In the genomic region with DNA sequence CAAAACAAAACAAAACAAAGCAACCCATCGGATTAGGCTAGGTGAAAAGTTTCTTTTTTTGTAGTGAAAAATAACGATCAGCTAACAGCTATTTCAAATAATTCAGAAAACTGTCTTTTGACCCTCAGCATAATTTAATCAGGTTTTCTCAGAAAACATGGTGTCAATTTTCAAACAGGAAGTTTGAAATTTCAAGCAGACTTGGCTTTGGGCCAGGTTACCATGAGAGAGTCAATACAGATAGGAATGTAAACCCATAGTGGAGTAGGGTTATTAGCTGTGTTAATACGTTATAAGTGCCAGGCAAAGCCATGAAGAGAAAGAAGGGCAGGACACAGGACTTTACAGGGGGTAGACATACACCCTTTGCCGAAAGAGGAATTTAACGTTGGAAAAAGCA, we compare ENCODE assay signal across 27 mouse cellular contexts. TPM values are rescaled to one million over a fixed set of nuclear protein-coding genes. Genes with fewer than 3 reads are reported as not detected.
A peak's percentile ranks its signal among the peaks of the same experiment; 100 is the strongest.
DNase-seq lines count a peak whose midpoint lies in the region; ATAC-seq and TF ChIP-seq lines count a peak whose summit lies in the region.
"Had no signal": no experiment of that assay in that cellular context is flagged by ENCODE, and none has a peak within 500 bp of the region (broad histone marks: within the 10 kb centered on the region; RNA-seq: fewer than 3 reads in every experiment).

No protein-coding gene starts in this region.

- H3K9me3 ChIP-seq in lung, embryonic 14.5 days (ENCODE audit: low read depth, low read length) = no peaks in the 10 kb centered on the region
- no peaks in the 10 kb centered on the region for H3K9me3 ChIP-seq in MEL (replicated peaks; ENCODE audit: insufficient read depth, low read length)
- H3K9me3 ChIP-seq: intestine, embryonic 15.5 days; limb, embryonic 15.5 days; liver, embryonic 15.5 days; neural tube, embryonic 15.5 days had no signal

- no peak overlapping the region for H3K4me2 ChIP-seq in lung, embryonic 14.5 days
- H3K4me2 ChIP-seq: intestine, embryonic 15.5 days; limb, embryonic 15.5 days; liver, embryonic 15.5 days; midbrain, embryonic 11.5 days; neural tube, embryonic 15.5 days had no signal

- TF ChIP-seq RAD21 in MEL (IDR thresholded peaks at IDR 0.05; ENCODE audit: low read depth, low read length) = no peak

- H3K27ac ChIP-seq in lung, embryonic 14.5 days (ENCODE audit: low read depth) = no peak overlapping the region
- H3K27ac ChIP-seq in MEL (ENCODE audit: control insufficient read depth, low read depth, low read length) = no peak overlapping the region
- H3K27ac ChIP-seq: gastrocnemius, adult 2 months; intestine, embryonic 15.5 days; layer of hippocampus, adult 2 months; limb, embryonic 15.5 days; liver, embryonic 15.5 days; macrophage; neural tube, embryonic 15.5 days had no signal

- H3K36me3 ChIP-seq in lung, embryonic 14.5 days (ENCODE audit: insufficient read depth) = no peaks in the 10 kb centered on the region
- H3K36me3 ChIP-seq in MEL (ENCODE audit: control insufficient read depth in 1 of 2, insufficient read depth in 2 of 2, low read length in 2 of 2) = no peaks in the 10 kb centered on the region
- H3K36me3 ChIP-seq: intestine, embryonic 15.5 days; limb, embryonic 15.5 days; liver, embryonic 15.5 days; neural tube, embryonic 15.5 days had no signal

- ATAC-seq in lung, embryonic 14.5 days (ENCODE audit: insufficient read depth) = no peak; the same call in 1 of the 2 replicates
- no peak for ATAC-seq in frontal cortex, adult (ENCODE audit: low TSS enrichment)
- ATAC-seq: CD4-positive, CD25-positive, alpha-beta regulatory T cell, adult 4 months; forebrain, postnatal 0 days; hindbrain, embryonic 16.5 days; intestine, embryonic 15.5 days had no signal

- no peak overlapping the region for H3K9ac ChIP-seq in lung, embryonic 14.5 days
- no peak overlapping the region for H3K9ac ChIP-seq in MEL (ENCODE audit: control insufficient read depth, low read depth, low read length, poor library complexity, severe bottlenecking)
- H3K9ac ChIP-seq: forebrain, postnatal 0 days; intestine, embryonic 15.5 days; limb, embryonic 15.5 days; liver, embryonic 15.5 days; neural tube, embryonic 15.5 days had no signal

- no peaks in the 10 kb centered on the region for H3K4me1 ChIP-seq in lung, embryonic 14.5 days (ENCODE audit: insufficient read depth)
- no peaks in the 10 kb centered on the region for H3K4me1 ChIP-seq in MEL (ENCODE audit: control insufficient read depth in 1 of 2, insufficient read depth in 2 of 2, low read length in 2 of 2)
- H3K4me1 ChIP-seq: intestine, embryonic 15.5 days; limb, embryonic 15.5 days; liver, embryonic 15.5 days had no signal

- TF ChIP-seq EP300 in MEL (IDR thresholded peaks at IDR 0.05; ENCODE audit: low read depth in 1 of 2, low read length in 2 of 2) = no peak

- no peak for TF ChIP-seq POLR2A in MEL (IDR thresholded peaks at IDR 0.05; ENCODE audit: control insufficient read depth in 1 of 2, insufficient read depth in 1 of 2, low read depth in 1 of 2, low read length in 2 of 2, poor library complexity in 1 of 2)

- no peaks in the 10 kb centered on the region for H3K27me3 ChIP-seq in lung, embryonic 14.5 days (ENCODE audit: insufficient read depth, low read length)
- no peaks in the 10 kb centered on the region for H3K27me3 ChIP-seq in MEL (ENCODE audit: control insufficient read depth in 1 of 2, insufficient read depth in 2 of 2, low read length in 2 of 2)
- H3K27me3 ChIP-seq: intestine, embryonic 15.5 days; limb, embryonic 15.5 days; liver, embryonic 15.5 days; neural tube, embryonic 15.5 days had no signal

- whole genome bisulfite sequencing in lung, embryonic 14.5 days = 43% methylated on average over 5 of the region's 5 CpGs

- no peak for TF ChIP-seq CTCF in lung, embryonic 14.5 days (IDR thresholded peaks at IDR 0.05; ENCODE audit: low read depth)
- TF ChIP-seq CTCF in MEL (IDR thresholded peaks at IDR 0.05 in 2 of 3, conservative IDR thresholded peaks at IDR 0.05 in 1 of 3; ENCODE audit: control insufficient read depth in 1 of 3, insufficient read depth in 1 of 3, low read depth in 2 of 3, low read length in 3 of 3, poor library complexity in 1 of 3, severe bottlenecking in 1 of 3) = no peak

- no peak overlapping the region for H3K4me3 ChIP-seq in lung, embryonic 14.5 days (ENCODE audit: low read depth, low read length)
- H3K4me3 ChIP-seq in MEL (ENCODE audit: control insufficient read depth in 1 of 2, insufficient read depth in 1 of 2, low read depth in 2 of 2, low read length in 2 of 2) = no peak overlapping the region
- H3K4me3 ChIP-seq: gastrocnemius, adult 2 months; intestine, embryonic 15.5 days; layer of hippocampus, adult 2 months; limb, embryonic 15.5 days; liver, embryonic 15.5 days; neural tube, embryonic 15.5 days had no signal

- peak; percentile 21 for DNase-seq in embryo, embryonic 10.5 days (ENCODE audit: low spot score)
- no peak for DNase-seq in embryo, embryonic 10 days (ENCODE audit: low spot score)
- peak; percentile 80 for DNase-seq in lung, embryonic 14.5 days
- DNase-seq in lung, postnatal 4 days = no peak
- peak; percentile 75 for DNase-seq in MEL (ENCODE audit: low read depth, low spot score)
- peak; percentile 5 for DNase-seq in lung, postnatal 14 days
- DNase-seq in liver = no peak
- DNase-seq: adrenal gland, adult 2 months; cerebellum, adult 18-20 months; forebrain, postnatal 0 days; gastrocnemius, adult 2 months; heart, postnatal 4 days; kidney, adult 9 months; kidney, postnatal 25 days; right cerebral cortex, adult 18-20 months had no signal

- H3K79me2 ChIP-seq in MEL (ENCODE audit: control insufficient read depth, insufficient read depth, low read length, poor library complexity) = no peaks in the 10 kb centered on the region

TF ChIP-seq in MEL, 35 proteins besides CTCF, POLR2A, EP300 and RAD21:
- TF ChIP-seq JUND (IDR thresholded peaks at IDR 0.05; ENCODE audit: low read depth, low read length) (no peak), CHD1 (IDR thresholded peaks at IDR 0.05; ENCODE audit: low read depth, low read length) (no peak), TBP (IDR thresholded peaks at IDR 0.05; ENCODE audit: low read depth, low read length) (no peak), ZNF384 (IDR thresholded peaks at IDR 0.05; ENCODE audit: low read depth, low read length) (no peak), MAFK (IDR thresholded peaks at IDR 0.05; ENCODE audit: borderline replicate concordance, low read depth, low read length) (no peak), E2F4 (IDR thresholded peaks at IDR 0.05; ENCODE audit: borderline replicate concordance, low read depth, low read length) (no peak), POLR2AphosphoS5 (IDR thresholded peaks at IDR 0.05; ENCODE audit: borderline replicate concordance, low read depth, low read length) (no peak), BHLHE40 (IDR thresholded peaks at IDR 0.05; ENCODE audit: borderline replicate concordance, low read depth, low read length) (no peak), GATA1 (IDR thresholded peaks at IDR 0.05; ENCODE audit: low read depth, low read length) (no peak), NRF1 (IDR thresholded peaks at IDR 0.05; ENCODE audit: insufficient read depth, low read depth, low read length, poor library complexity, severe bottlenecking) (no peak), USF1 (IDR thresholded peaks at IDR 0.05; ENCODE audit: low read depth, low read length) (no peak), USF2 (IDR thresholded peaks at IDR 0.05; ENCODE audit: borderline replicate concordance in 1 of 2, insufficient read depth in 1 of 2, low read depth in 1 of 2, low read length in 2 of 2) (no peak), SMC3 (IDR thresholded peaks at IDR 0.05; ENCODE audit: low read depth, low read length) (no peak), ZKSCAN1 (IDR thresholded peaks at IDR 0.05; ENCODE audit: low read depth, low read length) (no peak), ETS1 (IDR thresholded peaks at IDR 0.05; ENCODE audit: low read depth, low read length) (no peak), RCOR1 (IDR thresholded peaks at IDR 0.05; ENCODE audit: low read depth, low read length) (no peak), SIN3A (IDR thresholded peaks at IDR 0.05; ENCODE audit: low read length) (no peak), ZC3H11A (IDR thresholded peaks at IDR 0.05; ENCODE audit: low read depth, low read length) (no peak), TCF12 (IDR thresholded peaks at IDR 0.05; ENCODE audit: low read depth, low read length) (no peak), MYB (IDR thresholded peaks at IDR 0.05; ENCODE audit: low read depth, low read length) (no peak)

RNA-seq across cellular contexts. Expression of a gene that starts 58.3 kb away (rescaled TPM):
- polyA plus RNA-seq in lung, embryonic 14.5 days (2014; fragmentation: Nextera tagmentation; extraction: Ambion mirVana) = not detected in 2 replicates
- total RNA-seq in MEL (2012; rRNA removed) = not detected in 2 replicates
- not detected for polyA plus RNA-seq in MEL (2012; ENCODE audit: insufficient read depth in 1 of 2, insufficient read length in 2 of 2, low read depth in 1 of 2, low replicate concordance in 2 of 2, missing spikeins in 1 of 2)
- total RNA-seq: layer of hippocampus, adult 2 months; left cerebral cortex, postnatal 14 days had no signal
- polyA plus RNA-seq: CD4-positive, CD25-positive, alpha-beta regulatory T cell, adult 4 months; liver, embryonic 15.5 days; macrophage; thymus, postnatal 0 days had no signal

Comparison
In these comparisons a context has a peak if more than half of its experiments do, and no peak if none do; other contexts are left out.
1. DNase-seq: peak in embryo, embryonic 10.5 days (single experiment), lung, embryonic 14.5 days (single experiment), MEL (single experiment) and lung, postnatal 14 days (single experiment); none in embryo, embryonic 10 days (single experiment), lung, postnatal 4 days (0 of 2) and liver (single experiment).